Mouse (Mus musculus) MEL (cell line): ENCODE measurements around the gene Igsf8. TPM values are rescaled to one million over a fixed set of nuclear protein-coding genes. Genes with fewer than 3 reads are reported as not detected.
A peak's percentile ranks its signal among the peaks of the same experiment; 100 is the strongest.
"Not testable (repeated sequence)": the region's sequence is repeated elsewhere in the genome, so short reads cannot be mapped to it uniquely, and the experiment has no call there.

Experiments
- DNase-seq: peaks from one replicate; pipeline ENCODE4 v3.0.0; 2011; ENCODE audit warnings: low read depth, low spot score
- H3K27ac ChIP-seq: 2 replicates; pipeline ENCODE4 v1.5.1; 2012; ENCODE audit warnings: low read depth, mild to moderate bottlenecking, control low read depth, low read length, moderate library complexity; ENCODE audit not compliant: control insufficient read depth
- H3K27me3 ChIP-seq, 2 experiments: fragments of 150-350 bp in 1 of 2; sonication (generic) in 1 of 2; 2 replicates each; pipeline ENCODE4 v1.6.1; 2012; ENCODE audit warnings: low read length in 2 of 2, mild to moderate bottlenecking in 2 of 2, improper control_type of control experiment in 1 of 2, moderate library complexity in 1 of 2; ENCODE audit not compliant: insufficient read depth in 2 of 2, control insufficient read depth in 1 of 2
- H3K36me3 ChIP-seq, 2 experiments: 2 replicates each; pipeline ENCODE4 v1.6.1; 2012 to 2014; ENCODE audit warnings: low read length in 2 of 2, improper control_type of control experiment in 1 of 2, inconsistent platforms in 1 of 2, mild to moderate bottlenecking in 1 of 2; ENCODE audit not compliant: insufficient read depth in 2 of 2, control insufficient read depth in 1 of 2
- H3K4me1 ChIP-seq, 2 experiments: fragments of 150-350 bp in 1 of 2; sonication (generic) in 1 of 2; 2 replicates each; pipeline ENCODE4 v1.6.1; 2012; ENCODE audit warnings: low read length in 2 of 2, improper control_type of control experiment in 1 of 2, mild to moderate bottlenecking in 1 of 2; ENCODE audit not compliant: insufficient read depth in 2 of 2, control insufficient read depth in 1 of 2
- H3K4me3 ChIP-seq, 2 experiments: fragments of 150-350 bp in 1 of 2; sonication (generic) in 1 of 2; 2 replicates each; pipeline ENCODE4 v1.5.1; 2012; ENCODE audit warnings: low read depth in 2 of 2, low read length in 2 of 2, mild to moderate bottlenecking in 2 of 2, moderate library complexity in 2 of 2, control low read depth in 1 of 2, improper control_type of control experiment in 1 of 2; ENCODE audit not compliant: control insufficient read depth in 1 of 2, insufficient read depth in 1 of 2
- H3K79me2 ChIP-seq: 2 replicates; pipeline ENCODE4 v1.6.1; 2012; ENCODE audit warnings: mild to moderate bottlenecking, low read length, moderate library complexity; ENCODE audit not compliant: control insufficient read depth, poor library complexity, insufficient read depth
- H3K9ac ChIP-seq: 2 replicates; pipeline ENCODE4 v1.6.1; 2012; ENCODE audit warnings: low read depth, mild to moderate bottlenecking, control low read depth, low read length, moderate library complexity; ENCODE audit not compliant: control insufficient read depth, poor library complexity, severe bottlenecking
- H3K9me3 ChIP-seq: fragments of 150-350 bp; sonication (generic); replicated peaks from 2 replicates; pipeline ENCODE4 v1.6.1; 2012; ENCODE audit warnings: mild to moderate bottlenecking, low read length, improper control_type of control experiment, moderate library complexity; ENCODE audit not compliant: insufficient read depth
- CHD1 ChIP-seq: IDR thresholded peaks from 2 replicates; pipeline ENCODE4 v1.6.1; 2012; ENCODE audit warnings: low read depth, mild to moderate bottlenecking, inconsistent platforms, low read length, improper control_type of control experiment
- CHD2 ChIP-seq: IDR thresholded peaks from 2 replicates; pipeline ENCODE4 v1.6.1; 2011; ENCODE audit warnings: low read length, improper control_type of control experiment
- CTCF ChIP-seq, 3 experiments: IDR thresholded peaks in 2 of 3; conservative IDR thresholded peaks in 1 of 3; 2 replicates each; pipeline ENCODE4 v1.5.1; 2011 to 2012; ENCODE audit warnings: low read length in 3 of 3, low read depth in 2 of 3, mild to moderate bottlenecking in 2 of 3, improper control_type of control experiment in 1 of 3, inconsistent platforms in 1 of 3, mixed read lengths in 1 of 3, moderate library complexity in 1 of 3; ENCODE audit not compliant: control insufficient read depth in 1 of 3, insufficient read depth in 1 of 3, poor library complexity in 1 of 3, severe bottlenecking in 1 of 3
- E2F4 ChIP-seq: IDR thresholded peaks from 2 replicates; pipeline ENCODE4 v1.6.1; 2011; ENCODE audit warnings: low read depth, low read length, improper control_type of control experiment, borderline replicate concordance
- ELF1 ChIP-seq: IDR thresholded peaks from 2 replicates; pipeline ENCODE4 v1.6.1; 2014; ENCODE audit warnings: low read depth, mild to moderate bottlenecking, inconsistent platforms, low read length, improper control_type of control experiment, moderate library complexity
- EP300 ChIP-seq, 2 experiments: IDR thresholded peaks; 2 replicates each; pipeline ENCODE4 v1.6.1; 2011; ENCODE audit warnings: improper control_type of control experiment in 2 of 2, low read length in 2 of 2, low read depth in 1 of 2, mild to moderate bottlenecking in 1 of 2
- GATA1 ChIP-seq: IDR thresholded peaks from 2 replicates; pipeline ENCODE4 v1.6.1; 2011; ENCODE audit warnings: low read depth, low read length, improper control_type of control experiment
- MAFK ChIP-seq: IDR thresholded peaks from 2 replicates; pipeline ENCODE4 v1.6.1; 2011; ENCODE audit warnings: low read depth, mild to moderate bottlenecking, low read length, improper control_type of control experiment, borderline replicate concordance
- MXI1 ChIP-seq: IDR thresholded peaks from 2 replicates; pipeline ENCODE4 v1.6.1; 2011; ENCODE audit warnings: mild to moderate bottlenecking, low read depth, low read length, improper control_type of control experiment
- MYC ChIP-seq: IDR thresholded peaks from 2 replicates; pipeline ENCODE4 v1.6.1; 2011; ENCODE audit warnings: low read depth, mild to moderate bottlenecking, low read length, improper control_type of control experiment, moderate library complexity
- POLR2AphosphoS5 ChIP-seq: IDR thresholded peaks from 2 replicates; pipeline ENCODE4 v1.6.1; 2012; ENCODE audit warnings: low read depth, borderline replicate concordance, mild to moderate bottlenecking, inconsistent platforms, low read length, moderate library complexity, mixed read lengths
- RAD21 ChIP-seq: IDR thresholded peaks from 2 replicates; pipeline ENCODE4 v1.6.1; 2011; ENCODE audit warnings: mild to moderate bottlenecking, low read depth, low read length, improper control_type of control experiment
- RCOR1 ChIP-seq: IDR thresholded peaks from 2 replicates; pipeline ENCODE4 v1.6.1; 2012; ENCODE audit warnings: low read depth, mild to moderate bottlenecking, inconsistent platforms, low read length, improper control_type of control experiment
- SIN3A ChIP-seq: IDR thresholded peaks from 2 replicates; pipeline ENCODE4 v1.6.1; 2012; ENCODE audit warnings: low read length, improper control_type of control experiment, inconsistent platforms
- TAL1 ChIP-seq: IDR thresholded peaks from 2 replicates; pipeline ENCODE4 v1.6.1; 2012; ENCODE audit warnings: mild to moderate bottlenecking, inconsistent platforms, low read length, moderate library complexity, mixed read lengths
- TCF12 ChIP-seq: IDR thresholded peaks from 2 replicates; pipeline ENCODE4 v1.6.1; 2014; ENCODE audit warnings: low read depth, mild to moderate bottlenecking, inconsistent platforms, low read length, improper control_type of control experiment, moderate library complexity
- UBTF ChIP-seq: IDR thresholded peaks from 2 replicates; pipeline ENCODE4 v1.6.1; 2012; ENCODE audit warnings: low read depth, mild to moderate bottlenecking, inconsistent platforms, low read length, improper control_type of control experiment, moderate library complexity, borderline replicate concordance; ENCODE audit not compliant: insufficient read depth
- USF1 ChIP-seq: IDR thresholded peaks from 2 replicates; pipeline ENCODE4 v1.6.1; 2014; ENCODE audit warnings: low read depth, mild to moderate bottlenecking, inconsistent platforms, low read length, improper control_type of control experiment, moderate library complexity
- ZC3H11A ChIP-seq: IDR thresholded peaks from 2 replicates; pipeline ENCODE4 v1.6.1; 2012; ENCODE audit warnings: low read depth, mild to moderate bottlenecking, inconsistent platforms, low read length, improper control_type of control experiment
- ZNF384 ChIP-seq: IDR thresholded peaks from 2 replicates; pipeline ENCODE4 v1.6.1; 2012; ENCODE audit warnings: low read depth, mild to moderate bottlenecking, inconsistent platforms, low read length, improper control_type of control experiment
- polyA plus RNA-seq, 2 experiments: library from polyadenylated mRNA; stranded (reverse) in 1 of 2; unstranded in 1 of 2; fragments of >175 nt in 1 of 2; fragments of >200 nt in 1 of 2; gene quantifications; 2 replicates each; pipeline versions ENCODE4 v1.2.1 to v1.2.4; 2012; ENCODE audit warnings: low replicate concordance in 2 of 2, low read depth in 1 of 2; ENCODE audit not compliant: insufficient read length in 2 of 2, insufficient read depth in 1 of 2, missing spikeins in 1 of 2
- total RNA-seq: library from RNA; depleted of rRNA; stranded (reverse); fragments of 300-350 nt; gene quantifications from 2 replicates; pipeline ENCODE4 v1.2.3, GENCODE M21; 2012

Igsf8 gene
- total and polyA plus RNA-seq, 3 experiments: 88.0 to 97.2 TPM; not detected in 1

- peaks cover 3 to 14% of the 10 kb centered on the region in 2 experiments; a peak in 3 of 4 replicates for H3K27me3 ChIP-seq
- TF ChIP-seq TAL1 (no peak), E2F4 (no peak), CHD1 (no peak), CTCF (IDR thresholded peaks at IDR 0.05 in 2 of 3, conservative IDR thresholded peaks at IDR 0.05 in 1 of 3; ENCODE audit: control insufficient read depth in 1 of 3, insufficient read depth in 1 of 3, low read depth in 2 of 3, low read length in 3 of 3, poor library complexity in 1 of 3, severe bottlenecking in 1 of 3) (peak in 1 of 3 experiments; percentile 14; a peak in 1 of 6 replicates), RAD21 (no peak), UBTF (no peak)
- TF ChIP-seq, all 39 proteins: peak for 1
- H3K9me3 ChIP-seq: no peaks in the 10 kb centered on the region
- no peaks in the 10 kb centered on the region for H3K79me2 ChIP-seq
- no peak overlapping the region for H3K4me3 ChIP-seq
- H3K9ac ChIP-seq: no peak overlapping the region
- H3K27ac ChIP-seq: no peak overlapping the region
- peaks cover 3 to 10% of the 10 kb centered on the region in 2 experiments; a peak in 1 of 4 replicates for H3K4me1 ChIP-seq
- no peak for DNase-seq
- H3K36me3 ChIP-seq: peaks cover 0 to 5% of the 10 kb centered on the region in 2 experiments; a peak in 1 of 4 replicates
Observed at GRCm38 (mm10) chr1:172243547-172244205, 17.8 kb upstream of the Igsf8 start.

- not testable (repeated sequence) for H3K9me3 ChIP-seq, H3K9ac ChIP-seq, H3K79me2 ChIP-seq, H3K27ac ChIP-seq, H3K36me3 ChIP-seq, H3K4me3 ChIP-seq, DNase-seq
- Histone ChIP-seq H3K27me3 (peaks cover 6 to 14% of the 10 kb centered on the region in 2 experiments; a peak in 3 of 4 replicates), H3K4me1 (peaks cover 3 to 10% of the 10 kb centered on the region in 2 experiments; a peak in 1 of 4 replicates)
Observed at GRCm38 (mm10) chr1:172244645-172245044, 16.8 kb upstream of the Igsf8 start.

- Histone ChIP-seq H3K36me3 (no peaks in the 10 kb centered on the region), H3K4me3 (no peak overlapping the region)
- TF ChIP-seq CHD2 (no peak), POLR2AphosphoS5 (no peak), RCOR1 (no peak), USF1 (no peak), RAD21 (no peak), MAFK (no peak), UBTF (no peak), MXI1 (no peak), EP300 (IDR thresholded peaks at IDR 0.05; ENCODE audit: low read depth in 1 of 2, low read length in 2 of 2) (no peak), ZNF384 (no peak), GATA1 (no peak), SIN3A (no peak), TCF12 (no peak), ELF1 (no peak), ZC3H11A (no peak), MYC (no peak), TAL1 (no peak)
- TF ChIP-seq, all 39 proteins: peak for 0
- no peak overlapping the region for H3K27ac ChIP-seq
- H3K9ac ChIP-seq: no peak overlapping the region
- no peak for DNase-seq
- 0 out of 4 replicates have a peak, but pooled peaks cover 0 to 3% of the 10 kb centered on the region in 2 experiments for H3K4me1 ChIP-seq
- H3K27me3 ChIP-seq: peaks cover 10 to 19% of the 10 kb centered on the region in 2 experiments
- H3K9me3 ChIP-seq: no peaks in the 10 kb centered on the region
- no peaks in the 10 kb centered on the region for H3K79me2 ChIP-seq
Observed at GRCm38 (mm10) chr1:172247216-172247615, 14.2 kb upstream of the Igsf8 start.
